Mouse (Mus musculus) midbrain, postnatal 0 days (tissue): ENCODE data around the gene Gm49342. TPM values are rescaled to one million over a fixed set of nuclear protein-coding genes. Genes with fewer than 3 reads are reported as not detected.
"Not testable (repeated sequence)": the region's sequence is repeated elsewhere in the genome, so short reads cannot be mapped to it uniquely, and the experiment has no call there.

Experiments
- ATAC-seq: fragments of 200-750 bp; cut with Nextera tagmentation; 2 replicates; pipeline ENCODE4 v1.8.0; 2017; ENCODE audit warnings: moderate number of reproducible peaks, mild to moderate bottlenecking, moderate TSS enrichment, moderate library complexity; ENCODE audit not compliant: low FRiP score
- DNase-seq: peaks from one replicate; pipeline ENCODE4 v3.0.0-alpha.2; 2015; ENCODE audit warnings: low spot score
- H3K27ac ChIP-seq: fragments of 300-500 bp; sonication (generic); 2 replicates; pipeline ENCODE4 v1.5.1; 2014; ENCODE audit warnings: low read depth, mild to moderate bottlenecking, low read length, mixed read lengths
- H3K27me3 ChIP-seq: fragments of 300-500 bp; sonication (generic); 2 replicates; pipeline ENCODE4 v1.6.1; 2014; ENCODE audit warnings: low read length, control low read depth, mixed read lengths; ENCODE audit not compliant: insufficient read depth
- H3K36me3 ChIP-seq: fragments of 300-500 bp; sonication (generic); 2 replicates; pipeline ENCODE4 v1.6.1; 2014; ENCODE audit warnings: low read length, control low read depth, mixed read lengths; ENCODE audit not compliant: insufficient read depth
- H3K4me1 ChIP-seq: fragments of 300-500 bp; sonication (generic); 2 replicates; pipeline ENCODE4 v1.6.1; 2014; ENCODE audit warnings: mild to moderate bottlenecking, control low read depth, antibody characterized with exemption, low read length, mixed read lengths; ENCODE audit not compliant: insufficient read depth
- H3K4me2 ChIP-seq: fragments of 300-500 bp; sonication (generic); 2 replicates; pipeline ENCODE4 v1.6.1; 2014; ENCODE audit warnings: low read depth, mild to moderate bottlenecking, low read length, mixed read lengths; ENCODE audit not compliant: poor library complexity, severe bottlenecking
- H3K4me3 ChIP-seq: fragments of 300-500 bp; sonication (generic); 2 replicates; pipeline ENCODE4 v1.5.1; 2014; ENCODE audit warnings: low read depth, mild to moderate bottlenecking, low read length, moderate library complexity
- H3K9ac ChIP-seq: fragments of 300-500 bp; sonication (generic); replicated peaks from 2 replicates; pipeline ENCODE4 v1.6.1; 2014; ENCODE audit warnings: mild to moderate bottlenecking, low read length, moderate library complexity, mixed read lengths; ENCODE audit not compliant: poor library complexity, severe bottlenecking
- H3K9me3 ChIP-seq: fragments of 300-500 bp; sonication (generic); 2 replicates; pipeline ENCODE4 v1.6.1; 2016; ENCODE audit warnings: low read length, control low read depth
- CTCF ChIP-seq: IDR thresholded peaks from 2 replicates; pipeline ENCODE4 v1.5.1; 2016; ENCODE audit warnings: antibody characterized with exemption, mild to moderate bottlenecking
- WGBS: fragments of 180-500 bp; shearing (Covaris S2); extraction: QIAGEN DNeasy Blood & Tissue Kit; methylation state at CpG from one replicate; pipeline ENCODE4 v1.1.7; 2014; 5-methylcytosine and 5-hydroxymethylcytosine counted together
- polyA plus RNA-seq: library from polyadenylated mRNA; unstranded; fragments of >200 nt; fragmentation: Nextera tagmentation; extraction: Ambion mirVana; gene quantifications from 2 replicates; pipeline ENCODE4 v1.2.1, GENCODE M21; 2015
- total RNA-seq: library from RNA; depleted of rRNA; stranded (reverse); fragments of >200 nt; gene quantifications from 2 replicates; pipeline ENCODE4 v1.2.3, GENCODE M21; 2014

Gene Gm49342
- total and polyA plus RNA-seq, 2 experiments from 2014 or later: 0.75 to 0.82 TPM

GRCm38 (mm10) chr14:50903973-50904827 is 40.1 kb upstream of the Gm49342 start:
- Histone ChIP-seq H3K4me2 (peak overlapping the region; percentile 64), H3K9ac (peak overlapping the region; percentile 60), H3K4me3 (peak overlapping the region; percentile 39), H3K36me3 (no peaks in the 10 kb centered on the region), H3K9me3 (no peaks in the 10 kb centered on the region), H3K27me3 (no peaks in the 10 kb centered on the region), H3K27ac (peak overlapping the region; percentile 19), H3K4me1 (no peaks in the 10 kb centered on the region)
- peak; percentile 70 for TF ChIP-seq CTCF
- 2% methylated on average over 26 of the region's 26 CpGs for WGBS
- peak; percentile 87 for ATAC-seq
- peak; percentile 78 for DNase-seq

DNA sequence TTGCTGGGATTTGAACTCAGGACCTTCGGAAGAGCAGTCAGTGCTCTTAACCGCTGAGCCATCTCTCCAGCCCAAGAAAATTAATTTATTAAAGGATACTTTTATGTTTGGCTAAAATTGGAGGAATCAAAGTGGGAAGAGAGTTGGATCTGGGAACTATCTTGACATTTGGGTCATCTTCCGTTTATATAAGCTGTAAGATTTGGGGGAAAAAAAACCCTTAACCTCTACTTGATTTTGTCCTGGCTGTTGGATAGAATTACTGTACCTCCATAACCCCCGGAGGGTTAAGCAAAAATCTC is 39.5 kb upstream of the Gm49342 start:
- H3K9me3 ChIP-seq: no peaks in the 10 kb centered on the region
- no peak for TF ChIP-seq CTCF
- H3K9ac ChIP-seq: no peak overlapping the region
- ATAC-seq (no peak), DNase-seq (no peak)
- H3K4me3 ChIP-seq: no peak overlapping the region
- no peaks in the 10 kb centered on the region for H3K36me3 ChIP-seq
- H3K27me3 ChIP-seq: no peaks in the 10 kb centered on the region
- no peaks in the 10 kb centered on the region for H3K4me1 ChIP-seq
- no peak overlapping the region for H3K4me2 ChIP-seq
- 91% methylated on average over 4 of the region's 4 CpGs for WGBS
- H3K27ac ChIP-seq: no peak overlapping the region

DNA sequence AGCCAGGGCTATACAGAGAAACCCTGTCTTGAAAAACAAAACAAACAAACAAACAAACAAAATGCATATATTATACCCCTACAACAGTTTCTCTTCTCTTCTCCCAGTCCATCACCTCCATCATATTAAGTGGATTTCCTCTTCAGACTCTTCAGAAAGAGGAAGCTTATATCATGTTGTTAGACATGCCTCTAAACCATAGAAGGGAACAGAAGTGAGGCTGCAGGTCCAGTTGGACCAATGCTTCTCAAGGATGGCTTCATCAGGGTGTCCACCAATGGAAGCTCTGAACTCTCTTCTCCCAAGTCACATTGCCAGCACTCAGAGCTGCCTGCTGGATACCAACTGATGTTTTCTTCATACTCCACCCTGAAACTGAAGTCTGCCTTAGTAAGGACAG is 39.0 kb upstream of the Gm49342 start:
- not testable (repeated sequence) for H3K36me3 ChIP-seq, H3K4me3 ChIP-seq, H3K9me3 ChIP-seq, H3K27ac ChIP-seq, DNase-seq, H3K9ac ChIP-seq, H3K27me3 ChIP-seq, H3K4me2 ChIP-seq, ATAC-seq, H3K4me1 ChIP-seq

- ATAC-seq: no peak
- Histone ChIP-seq H3K4me3 (no peak overlapping the region), H3K4me2 (no peak overlapping the region), H3K9ac (no peak overlapping the region), H3K4me1 (no peaks in the 10 kb centered on the region), H3K27me3 (no peaks in the 10 kb centered on the region), H3K9me3 (no peaks in the 10 kb centered on the region), H3K36me3 (peaks cover 5% of the 10 kb centered on the region), H3K27ac (no peak overlapping the region)
- 83% methylated on average over 4 of the region's 4 CpGs for WGBS
- DNase-seq: no peak
- no peak for TF ChIP-seq CTCF
Measured at GRCm38 (mm10) chr14:50908126-50908525, 36.2 kb upstream of the Gm49342 start.

DNA sequence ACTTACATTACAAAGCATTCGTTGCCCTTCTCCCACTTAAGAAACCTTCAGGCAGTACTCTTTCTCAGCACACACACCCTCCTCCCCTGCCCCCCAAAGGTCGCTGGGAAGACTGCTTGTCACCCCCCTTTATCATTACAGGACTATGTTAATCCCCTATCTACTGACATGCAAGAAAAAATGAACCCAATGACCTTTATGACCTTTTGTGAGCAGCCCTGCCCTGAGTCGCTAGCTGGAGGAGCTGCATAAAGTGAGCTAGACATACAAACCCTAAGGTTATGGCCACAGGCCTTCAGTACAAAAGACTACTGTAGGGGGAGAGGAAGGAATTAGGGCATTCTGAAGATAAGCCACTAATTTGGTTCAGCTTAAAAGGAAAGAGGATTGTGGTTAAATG is 33.0 kb upstream of the Gm49342 start:
- H3K4me1 ChIP-seq: no peaks in the 10 kb centered on the region
- H3K4me2 ChIP-seq: no peak overlapping the region
- no peak for DNase-seq
- H3K27me3 ChIP-seq: no peaks in the 10 kb centered on the region
- H3K36me3 ChIP-seq: peaks cover 33% of the 10 kb centered on the region
- no peak overlapping the region for H3K27ac ChIP-seq
- H3K9ac ChIP-seq: no peak overlapping the region
- 75% methylated on average over 3 of the region's 3 CpGs for WGBS
- H3K9me3 ChIP-seq: no peaks in the 10 kb centered on the region
- no peak overlapping the region for H3K4me3 ChIP-seq
- no peak for ATAC-seq
- no peak for TF ChIP-seq CTCF

DNA sequence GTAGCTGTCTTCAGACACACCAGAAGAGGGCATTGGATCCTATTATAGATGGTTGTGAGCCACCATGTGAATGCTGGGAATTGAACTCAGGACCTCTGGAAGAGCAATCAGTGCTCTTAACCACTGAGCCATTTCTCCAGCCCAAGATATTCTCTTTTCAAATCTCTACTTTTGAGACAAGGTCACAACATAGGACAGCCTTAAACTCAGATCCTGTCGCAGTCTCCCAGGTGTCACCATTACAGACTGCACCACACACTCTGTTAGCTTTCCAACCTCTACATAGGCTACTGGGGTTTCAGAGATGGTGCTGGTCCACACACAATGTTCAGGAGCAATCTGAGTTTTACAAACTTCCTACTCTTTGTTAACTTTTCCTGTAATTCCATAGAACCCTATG is 20.9 kb upstream of the Gm49342 start:
- not testable (repeated sequence) for H3K9me3 ChIP-seq, H3K27me3 ChIP-seq, ATAC-seq, H3K4me1 ChIP-seq, H3K27ac ChIP-seq, DNase-seq
- H3K36me3 ChIP-seq: peaks cover 17% of the 10 kb centered on the region
- H3K9ac ChIP-seq: peak overlapping the region; percentile 54; the same call in 1 of the 2 replicates
- WGBS: 84% methylated on average over 1 of the region's 1 CpGs
- H3K4me2 ChIP-seq: peak overlapping the region; percentile 65
- peak overlapping the region; percentile 84 for H3K4me3 ChIP-seq
